In genomic region chr4:134362586-134362985, GRCm38 (mm10) we compare ENCODE assay signal across 9 mouse cellular contexts. TPM values are rescaled to one million over a fixed set of nuclear protein-coding genes. Genes with fewer than 3 reads are reported as not detected.
DNase-seq lines count a peak whose midpoint lies in the region; ATAC-seq and TF ChIP-seq lines count a peak whose summit lies in the region.
"Had no signal": no experiment of that assay in that cellular context is flagged by ENCODE, and none has a peak within 500 bp of the region (broad histone marks: within the 10 kb centered on the region; RNA-seq: fewer than 3 reads in every experiment).

No protein-coding gene starts in this region.

- H3K4me3 ChIP-seq in kidney, adult 2 months (ENCODE audit: insufficient read depth, low read depth, low read length) = no peak overlapping the region
- H3K4me3 ChIP-seq: limb, embryonic 15.5 days had no signal

- H3K27me3 ChIP-seq in kidney, adult 2 months (replicated peaks; ENCODE audit: control insufficient read depth, insufficient read depth, low read length) = no peaks in the 10 kb centered on the region
- H3K27me3 ChIP-seq: limb, embryonic 15.5 days had no signal

- DNase-seq in heart, adult 18-20 months = peak; percentile 62 to 76
- no peak for DNase-seq in heart, adult 8-10 months (ENCODE audit: low spot score)
- peak; percentile 69 for DNase-seq in kidney, adult 2 months
- DNase-seq in right cerebral cortex, postnatal 14 days = no peak
- DNase-seq in neural tube, embryonic 10.5 days (ENCODE audit: extremely low spot score, low spot score) = no peak
- DNase-seq in urinary bladder, postnatal 14 days (ENCODE audit: low spot score) = no peak

- ATAC-seq in common myeloid progenitor, adult 5-6 weeks (replicated peaks; ENCODE audit: low read depth, poor library complexity, severe bottlenecking) = peak; percentile 94
- peak; percentile 27; the same call in 1 of the 2 replicates for ATAC-seq in megakaryocyte-erythroid progenitor cell, adult 5-6 weeks (replicated peaks; ENCODE audit: low FRiP score, low TSS enrichment, poor library complexity, severe bottlenecking)

- no peaks in the 10 kb centered on the region for H3K36me3 ChIP-seq in kidney, adult 2 months (ENCODE audit: control insufficient read depth, insufficient read depth, low read length)
- H3K36me3 ChIP-seq: limb, embryonic 15.5 days had no signal

- H3K27ac ChIP-seq in kidney, adult 2 months (ENCODE audit: insufficient read depth, low read depth, low read length) = no peak overlapping the region
- H3K27ac ChIP-seq: limb, embryonic 15.5 days had no signal

- peaks cover 4% of the 10 kb centered on the region; the same call in 1 of the 2 replicates for H3K4me1 ChIP-seq in kidney, adult 2 months (ENCODE audit: control insufficient read depth, insufficient read depth, low read length)

- TF ChIP-seq POLR2A in kidney, adult 2 months (IDR thresholded peaks at IDR 0.05; ENCODE audit: low read depth, low read length) = no peak

- 36% methylated on average over 9 of the region's 9 CpGs for WGBS in kidney, adult 2 months

- no peak for TF ChIP-seq CTCF in kidney, adult 2 months (conservative IDR thresholded peaks at IDR 0.05; ENCODE audit: insufficient read depth, insufficient read length, low read depth, low read length)

RNA-seq across cellular contexts. Expression of gene Slc30a2, which starts 19.6 kb away (rescaled TPM):
- total RNA-seq in heart, adult 18-20 months (2021) = under 1 TPM; 0.30 to 0.72 TPM
- total RNA-seq in heart, adult 8-10 months (2022) = under 1 TPM; 0.32 to 0.94 (median 0.55) TPM
- total RNA-seq in common myeloid progenitor, adult 5-6 weeks (2017) = not detected in 2 replicates
- 32.3 and 33.3 TPM in 2 replicates for polyA plus RNA-seq in kidney, adult 2 months (2012; rRNA removed)
- total RNA-seq in megakaryocyte-erythroid progenitor cell, adult 5-6 weeks (2014; fragmentation: Nextera tagmentation) = not detected in 2 replicates
- total RNA-seq in megakaryocyte-erythroid progenitor cell, adult 5-6 weeks (2017) = not detected in 2 replicates

RNA-seq across cellular contexts. Expression of gene Extl1, which starts 21.1 kb away (rescaled TPM):
- total RNA-seq in heart, adult 18-20 months (2021) = 10 to 100 TPM; 19.7 to 19.8 TPM
- 10 to 100 TPM; 20.5 to 28.9 (median 23.9) TPM for total RNA-seq in heart, adult 8-10 months (2022)
- not detected in 2 replicates for total RNA-seq in common myeloid progenitor, adult 5-6 weeks (2017)
- polyA plus RNA-seq in kidney, adult 2 months (2012; rRNA removed) = 1.1 and 1.3 TPM in 2 replicates
- not detected in 2 replicates for total RNA-seq in megakaryocyte-erythroid progenitor cell, adult 5-6 weeks (2014; fragmentation: Nextera tagmentation)
- total RNA-seq in megakaryocyte-erythroid progenitor cell, adult 5-6 weeks (2017) = not detected in 2 replicates

RNA-seq across cellular contexts. Expression of gene Pafah2, which starts 33.5 kb away (rescaled TPM):
- total RNA-seq in heart, adult 18-20 months (2021) = 1 to 10 TPM; 6.1 to 7.9 TPM
- total RNA-seq in heart, adult 8-10 months (2022) = 10 to 100 TPM in 1 of 4 experiments, 1 to 10 TPM in 3; 6.8 to 10.7 (median 9.1) TPM
- 16.4 and 18.4 TPM in 2 replicates for total RNA-seq in common myeloid progenitor, adult 5-6 weeks (2017)
- 96.9 and 102 TPM in 2 replicates for polyA plus RNA-seq in kidney, adult 2 months (2012; rRNA removed)
- total RNA-seq in megakaryocyte-erythroid progenitor cell, adult 5-6 weeks (2014; fragmentation: Nextera tagmentation) = 27.7 and 41.0 TPM in 2 replicates
- 18.2 and 24.1 TPM in 2 replicates for total RNA-seq in megakaryocyte-erythroid progenitor cell, adult 5-6 weeks (2017)

RNA-seq across cellular contexts. Expression of gene Trim63, which starts 47.7 kb away (rescaled TPM):
- total RNA-seq in heart, adult 18-20 months (2021) = 100 to 1,000 TPM; 195 to 199 TPM
- 100 to 1,000 TPM; 164 to 261 (median 195) TPM for total RNA-seq in heart, adult 8-10 months (2022)
- total RNA-seq in common myeloid progenitor, adult 5-6 weeks (2017) = not detected in 2 replicates
- polyA plus RNA-seq in kidney, adult 2 months (2012; rRNA removed) = 4.2 and 7.4 TPM in 2 replicates
- not detected in 2 replicates for total RNA-seq in megakaryocyte-erythroid progenitor cell, adult 5-6 weeks (2014; fragmentation: Nextera tagmentation)
- not detected in 2 replicates for total RNA-seq in megakaryocyte-erythroid progenitor cell, adult 5-6 weeks (2017)

Comparison
In these comparisons a context has a peak if more than half of its experiments do, and no peak if none do; other contexts are left out.
1. DNase-seq: peak in heart, adult 18-20 months (2 of 2) and kidney, adult 2 months (single experiment); none in heart, adult 8-10 months (single experiment), right cerebral cortex, postnatal 14 days (single experiment), neural tube, embryonic 10.5 days (single experiment) and urinary bladder, postnatal 14 days (single experiment).
2. RNA of gene Extl1, which starts 21.1 kb away (total RNA-seq): 20.5 to 28.9 TPM in heart, adult 8-10 months and 19.7 to 19.8 TPM in heart, adult 18-20 months; not detected in common myeloid progenitor, adult 5-6 weeks and not detected in megakaryocyte-erythroid progenitor cell, adult 5-6 weeks; every median in the first group is over 10 times any median in the second.